Mouse (Mus musculus) MEL (cell line): ENCODE results near the gene Gm20388. TPM values are rescaled to one million over a fixed set of nuclear protein-coding genes. Genes with fewer than 3 reads are reported as not detected.

Experiments used
- DNase-seq: peaks from one replicate; pipeline ENCODE4 v3.0.0; 2011; ENCODE audit warnings: low read depth, low spot score
- H3K27ac ChIP-seq: 2 replicates; pipeline ENCODE4 v1.5.1; 2012; ENCODE audit warnings: low read depth, mild to moderate bottlenecking, control low read depth, low read length, moderate library complexity; ENCODE audit not compliant: control insufficient read depth
- H3K27me3 ChIP-seq, 2 experiments: fragments of 150-350 bp in 1 of 2; sonication (generic) in 1 of 2; 2 replicates each; pipeline ENCODE4 v1.6.1; 2012; ENCODE audit warnings: low read length in 2 of 2, mild to moderate bottlenecking in 2 of 2, improper control_type of control experiment in 1 of 2, moderate library complexity in 1 of 2; ENCODE audit not compliant: insufficient read depth in 2 of 2, control insufficient read depth in 1 of 2
- H3K36me3 ChIP-seq, 2 experiments: 2 replicates each; pipeline ENCODE4 v1.6.1; 2012 to 2014; ENCODE audit warnings: low read length in 2 of 2, improper control_type of control experiment in 1 of 2, inconsistent platforms in 1 of 2, mild to moderate bottlenecking in 1 of 2; ENCODE audit not compliant: insufficient read depth in 2 of 2, control insufficient read depth in 1 of 2
- H3K4me1 ChIP-seq, 2 experiments: fragments of 150-350 bp in 1 of 2; sonication (generic) in 1 of 2; 2 replicates each; pipeline ENCODE4 v1.6.1; 2012; ENCODE audit warnings: low read length in 2 of 2, improper control_type of control experiment in 1 of 2, mild to moderate bottlenecking in 1 of 2; ENCODE audit not compliant: insufficient read depth in 2 of 2, control insufficient read depth in 1 of 2
- H3K4me3 ChIP-seq, 2 experiments: fragments of 150-350 bp in 1 of 2; sonication (generic) in 1 of 2; 2 replicates each; pipeline ENCODE4 v1.5.1; 2012; ENCODE audit warnings: low read depth in 2 of 2, low read length in 2 of 2, mild to moderate bottlenecking in 2 of 2, moderate library complexity in 2 of 2, control low read depth in 1 of 2, improper control_type of control experiment in 1 of 2; ENCODE audit not compliant: control insufficient read depth in 1 of 2, insufficient read depth in 1 of 2
- H3K79me2 ChIP-seq: 2 replicates; pipeline ENCODE4 v1.6.1; 2012; ENCODE audit warnings: mild to moderate bottlenecking, low read length, moderate library complexity; ENCODE audit not compliant: control insufficient read depth, poor library complexity, insufficient read depth
- H3K9ac ChIP-seq: 2 replicates; pipeline ENCODE4 v1.6.1; 2012; ENCODE audit warnings: low read depth, mild to moderate bottlenecking, control low read depth, low read length, moderate library complexity; ENCODE audit not compliant: control insufficient read depth, poor library complexity, severe bottlenecking
- H3K9me3 ChIP-seq: fragments of 150-350 bp; sonication (generic); replicated peaks from 2 replicates; pipeline ENCODE4 v1.6.1; 2012; ENCODE audit warnings: mild to moderate bottlenecking, low read length, improper control_type of control experiment, moderate library complexity; ENCODE audit not compliant: insufficient read depth
- BHLHE40 ChIP-seq: IDR thresholded peaks from 2 replicates; pipeline ENCODE4 v1.6.1; 2012; ENCODE audit warnings: low read depth, mild to moderate bottlenecking, inconsistent platforms, low read length, improper control_type of control experiment, borderline replicate concordance
- CHD1 ChIP-seq: IDR thresholded peaks from 2 replicates; pipeline ENCODE4 v1.6.1; 2012; ENCODE audit warnings: low read depth, mild to moderate bottlenecking, inconsistent platforms, low read length, improper control_type of control experiment
- CHD2 ChIP-seq: IDR thresholded peaks from 2 replicates; pipeline ENCODE4 v1.6.1; 2011; ENCODE audit warnings: low read length, improper control_type of control experiment
- CTCF ChIP-seq, 3 experiments: IDR thresholded peaks in 2 of 3; conservative IDR thresholded peaks in 1 of 3; 2 replicates each; pipeline ENCODE4 v1.5.1; 2011 to 2012; ENCODE audit warnings: low read length in 3 of 3, low read depth in 2 of 3, mild to moderate bottlenecking in 2 of 3, improper control_type of control experiment in 1 of 3, inconsistent platforms in 1 of 3, mixed read lengths in 1 of 3, moderate library complexity in 1 of 3; ENCODE audit not compliant: control insufficient read depth in 1 of 3, insufficient read depth in 1 of 3, poor library complexity in 1 of 3, severe bottlenecking in 1 of 3
- E2F4 ChIP-seq: IDR thresholded peaks from 2 replicates; pipeline ENCODE4 v1.6.1; 2011; ENCODE audit warnings: low read depth, low read length, improper control_type of control experiment, borderline replicate concordance
- EP300 ChIP-seq, 2 experiments: IDR thresholded peaks; 2 replicates each; pipeline ENCODE4 v1.6.1; 2011; ENCODE audit warnings: improper control_type of control experiment in 2 of 2, low read length in 2 of 2, low read depth in 1 of 2, mild to moderate bottlenecking in 1 of 2
- ETS1 ChIP-seq: IDR thresholded peaks from 2 replicates; pipeline ENCODE4 v1.6.1; 2012; ENCODE audit warnings: low read depth, mild to moderate bottlenecking, inconsistent platforms, low read length, improper control_type of control experiment, moderate library complexity
- GATA1 ChIP-seq: IDR thresholded peaks from 2 replicates; pipeline ENCODE4 v1.6.1; 2011; ENCODE audit warnings: low read depth, low read length, improper control_type of control experiment
- HCFC1 ChIP-seq: IDR thresholded peaks from 2 replicates; pipeline ENCODE4 v1.6.1; 2012; ENCODE audit warnings: low read depth, mild to moderate bottlenecking, inconsistent platforms, low read length, improper control_type of control experiment, moderate library complexity
- JUND ChIP-seq: IDR thresholded peaks from 2 replicates; pipeline ENCODE4 v1.6.1; 2011; ENCODE audit warnings: low read depth, mild to moderate bottlenecking, improper control_type of control experiment, low read length
- KAT2A ChIP-seq: conservative IDR thresholded peaks from 2 replicates; pipeline ENCODE4 v1.6.1; 2012; ENCODE audit warnings: low read depth, low read length, improper control_type of control experiment, inconsistent platforms
- MAFK ChIP-seq: IDR thresholded peaks from 2 replicates; pipeline ENCODE4 v1.6.1; 2011; ENCODE audit warnings: low read depth, mild to moderate bottlenecking, low read length, improper control_type of control experiment, borderline replicate concordance
- MXI1 ChIP-seq: IDR thresholded peaks from 2 replicates; pipeline ENCODE4 v1.6.1; 2011; ENCODE audit warnings: mild to moderate bottlenecking, low read depth, low read length, improper control_type of control experiment
- MYC ChIP-seq: IDR thresholded peaks from 2 replicates; pipeline ENCODE4 v1.6.1; 2011; ENCODE audit warnings: low read depth, mild to moderate bottlenecking, low read length, improper control_type of control experiment, moderate library complexity
- NELFE ChIP-seq: IDR thresholded peaks from 2 replicates; pipeline ENCODE4 v1.6.1; 2011; ENCODE audit warnings: low read depth, low read length, improper control_type of control experiment
- POLR2AphosphoS2 ChIP-seq: IDR thresholded peaks from 2 replicates; pipeline ENCODE4 v1.6.1; 2011; ENCODE audit warnings: low read length, improper control_type of control experiment
- RCOR1 ChIP-seq: IDR thresholded peaks from 2 replicates; pipeline ENCODE4 v1.6.1; 2012; ENCODE audit warnings: low read depth, mild to moderate bottlenecking, inconsistent platforms, low read length, improper control_type of control experiment
- SIN3A ChIP-seq: IDR thresholded peaks from 2 replicates; pipeline ENCODE4 v1.6.1; 2012; ENCODE audit warnings: low read length, improper control_type of control experiment, inconsistent platforms
- SMC3 ChIP-seq: IDR thresholded peaks from 2 replicates; pipeline ENCODE4 v1.6.1; 2011; ENCODE audit warnings: low read depth, low read length, improper control_type of control experiment
- TCF12 ChIP-seq: IDR thresholded peaks from 2 replicates; pipeline ENCODE4 v1.6.1; 2014; ENCODE audit warnings: low read depth, mild to moderate bottlenecking, inconsistent platforms, low read length, improper control_type of control experiment, moderate library complexity
- UBTF ChIP-seq: IDR thresholded peaks from 2 replicates; pipeline ENCODE4 v1.6.1; 2012; ENCODE audit warnings: low read depth, mild to moderate bottlenecking, inconsistent platforms, low read length, improper control_type of control experiment, moderate library complexity, borderline replicate concordance; ENCODE audit not compliant: insufficient read depth
- USF1 ChIP-seq: IDR thresholded peaks from 2 replicates; pipeline ENCODE4 v1.6.1; 2014; ENCODE audit warnings: low read depth, mild to moderate bottlenecking, inconsistent platforms, low read length, improper control_type of control experiment, moderate library complexity
- ZKSCAN1 ChIP-seq: IDR thresholded peaks from 2 replicates; pipeline ENCODE4 v1.6.1; 2012; ENCODE audit warnings: low read depth, mild to moderate bottlenecking, inconsistent platforms, low read length, improper control_type of control experiment, moderate library complexity
- ZMIZ1 ChIP-seq: IDR thresholded peaks from 2 replicates; pipeline ENCODE4 v1.6.1; 2012; ENCODE audit warnings: low read depth, mild to moderate bottlenecking, inconsistent platforms, low read length, improper control_type of control experiment, moderate library complexity
- ZNF384 ChIP-seq: IDR thresholded peaks from 2 replicates; pipeline ENCODE4 v1.6.1; 2012; ENCODE audit warnings: low read depth, mild to moderate bottlenecking, inconsistent platforms, low read length, improper control_type of control experiment
- polyA plus RNA-seq, 2 experiments: library from polyadenylated mRNA; stranded (reverse) in 1 of 2; unstranded in 1 of 2; fragments of >175 nt in 1 of 2; fragments of >200 nt in 1 of 2; gene quantifications; 2 replicates each; pipeline versions ENCODE4 v1.2.1 to v1.2.4; 2012; ENCODE audit warnings: low replicate concordance in 2 of 2, low read depth in 1 of 2; ENCODE audit not compliant: insufficient read length in 2 of 2, insufficient read depth in 1 of 2, missing spikeins in 1 of 2
- total RNA-seq: library from RNA; depleted of rRNA; stranded (reverse); fragments of 300-350 nt; gene quantifications from 2 replicates; pipeline ENCODE4 v1.2.3, GENCODE M21; 2012

Gm20388 gene
- total and polyA plus RNA-seq, 3 experiments: 11.1 to 17.8 TPM; not detected in 1

DNA sequence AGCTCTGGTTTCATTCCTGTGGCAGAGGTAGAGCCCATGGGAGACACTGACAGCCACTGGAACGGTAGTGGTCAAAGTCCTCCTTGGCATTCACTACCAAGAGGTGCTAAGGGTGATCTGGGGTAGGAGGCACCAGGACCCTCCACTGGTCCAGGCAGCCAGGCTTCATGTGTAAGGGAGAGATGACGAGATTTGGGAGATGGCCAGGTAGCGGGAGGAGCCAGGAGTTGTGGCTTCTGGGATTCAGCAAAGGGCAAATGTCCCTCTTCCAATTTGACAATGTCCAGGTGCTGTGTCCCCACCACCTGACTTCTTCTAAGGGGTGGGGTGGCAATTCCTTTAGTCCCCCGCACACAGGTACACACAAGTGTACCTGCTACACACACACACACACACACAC, 501.7 kb downstream of the Gm20388 start:
- H3K79me2 ChIP-seq: no peaks in the 10 kb centered on the region
- H3K4me1 ChIP-seq: 0 out of 4 replicates have a peak, but pooled peaks cover 0 to 3% of the 10 kb centered on the region in 2 experiments
- no peaks in the 10 kb centered on the region for H3K9me3 ChIP-seq
- H3K27ac ChIP-seq: no peak overlapping the region
- no peaks in the 10 kb centered on the region for H3K27me3 ChIP-seq
- no peak overlapping the region for H3K9ac ChIP-seq
- no peak for DNase-seq
- no peak overlapping the region for H3K4me3 ChIP-seq
- TF ChIP-seq CTCF (IDR thresholded peaks at IDR 0.05 in 2 of 3, conservative IDR thresholded peaks at IDR 0.05 in 1 of 3; ENCODE audit: control insufficient read depth in 1 of 3, insufficient read depth in 1 of 3, low read depth in 2 of 3, low read length in 3 of 3, poor library complexity in 1 of 3, severe bottlenecking in 1 of 3): no peak
- no peak for TF ChIP-seq NELFE
- TF ChIP-seq HCFC1: no peak
- TF ChIP-seq KAT2A: no peak
- TF ChIP-seq CHD2: no peak
- no peak for TF ChIP-seq ETS1
- TF ChIP-seq GATA1: no peak
- no peak for TF ChIP-seq E2F4
- no peak for TF ChIP-seq TCF12
- no peak for TF ChIP-seq SIN3A
- TF ChIP-seq MYC: no peak
- no peak for TF ChIP-seq POLR2AphosphoS2
- no peak for TF ChIP-seq BHLHE40
- TF ChIP-seq USF1: no peak
- no peak for TF ChIP-seq MAFK
- TF ChIP-seq ZKSCAN1: no peak
- TF ChIP-seq MXI1: no peak
- TF ChIP-seq SMC3: no peak
- TF ChIP-seq, all 39 proteins: peak for 0
- H3K36me3 ChIP-seq: no peaks in the 10 kb centered on the region

DNA sequence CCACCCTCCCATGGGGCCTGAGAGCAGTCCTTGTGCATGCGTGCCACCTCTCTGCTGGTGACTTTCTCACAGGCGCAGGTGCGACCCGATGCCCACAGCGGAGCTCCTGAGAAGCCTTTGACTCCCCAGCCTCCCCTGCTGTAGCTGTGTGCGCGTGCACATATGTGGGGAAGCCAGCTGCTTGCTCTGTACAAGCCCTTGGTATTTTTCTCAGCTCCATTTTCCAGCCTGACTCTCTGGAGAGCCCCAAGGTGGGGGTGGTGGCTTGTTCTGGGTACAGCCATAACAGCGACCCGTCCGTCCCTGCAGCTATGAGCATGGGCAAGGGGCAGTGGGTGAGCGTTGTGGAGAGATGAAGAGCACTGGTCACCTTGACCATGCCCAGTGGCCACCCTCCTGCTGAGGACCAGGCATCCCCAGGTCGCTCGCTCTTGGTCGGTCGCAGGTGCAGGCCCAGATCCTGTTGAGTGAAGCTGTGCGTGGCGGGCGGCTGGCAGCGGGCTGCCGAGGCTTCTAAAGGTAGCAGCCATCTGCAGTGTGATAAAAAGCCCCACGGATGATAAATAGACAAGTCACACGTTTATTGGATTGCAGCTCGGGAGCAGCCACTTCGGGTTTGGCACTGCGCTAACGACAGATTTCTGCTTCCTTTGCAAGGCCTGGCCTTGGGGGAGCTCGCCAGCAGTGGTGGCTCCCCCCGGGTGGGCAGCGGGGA, 502.4 kb downstream of the Gm20388 start:
- Histone ChIP-seq H3K4me3 (no peak overlapping the region), H3K27me3 (no peaks in the 10 kb centered on the region), H3K36me3 (no peaks in the 10 kb centered on the region), H3K79me2 (no peaks in the 10 kb centered on the region), H3K9ac (no peak overlapping the region), H3K4me1 (0 out of 4 replicates have a peak, but pooled peaks cover 0 to under 1% of the 10 kb centered on the region in 2 experiments), H3K9me3 (no peaks in the 10 kb centered on the region), H3K27ac (no peak overlapping the region)
- DNase-seq: no peak
- TF ChIP-seq ETS1 (no peak), CHD2 (no peak), ZNF384 (no peak), MYC (no peak), MAFK (no peak), ZKSCAN1 (no peak), ZMIZ1 (no peak), E2F4 (no peak), POLR2AphosphoS2 (no peak), CHD1 (no peak), JUND (no peak), EP300 (IDR thresholded peaks at IDR 0.05; ENCODE audit: low read depth in 1 of 2, low read length in 2 of 2) (no peak), TCF12 (no peak), RCOR1 (no peak), NELFE (no peak), UBTF (no peak), CTCF (IDR thresholded peaks at IDR 0.05 in 2 of 3, conservative IDR thresholded peaks at IDR 0.05 in 1 of 3; ENCODE audit: control insufficient read depth in 1 of 3, insufficient read depth in 1 of 3, low read depth in 2 of 3, low read length in 3 of 3, poor library complexity in 1 of 3, severe bottlenecking in 1 of 3) (no peak), GATA1 (no peak)
